Comparison of ENCODE assay signal across 13 mouse cellular contexts in genomic region chr17:45279075-45279810, GRCm38 (mm10).
DNase-seq lines count a peak whose midpoint lies in the region; ATAC-seq and TF ChIP-seq lines count a peak whose summit lies in the region.
"Had no signal": no experiment of that assay in that cellular context is flagged by ENCODE, and none has a peak within 500 bp of the region (broad histone marks: within the 10 kb centered on the region; RNA-seq: fewer than 3 reads in every experiment).

No protein-coding gene starts in this region.

- no peak overlapping the region for H3K4me3 ChIP-seq in forebrain, embryonic 10.5 days
- no peak overlapping the region for H3K4me3 ChIP-seq in forebrain, embryonic 11.5 days (ENCODE audit: low read depth, low read length)
- no peak overlapping the region for H3K4me3 ChIP-seq in midbrain, embryonic 11.5 days (ENCODE audit: low read depth, low read length)
- no peak overlapping the region for H3K4me3 ChIP-seq in midbrain, embryonic 15.5 days
- no peak overlapping the region for H3K4me3 ChIP-seq in forebrain, postnatal 0 days (ENCODE audit: low read depth, low read length)
- H3K4me3 ChIP-seq in neural tube, embryonic 14.5 days (ENCODE audit: low read depth, low read length) = no peak overlapping the region
- H3K4me3 ChIP-seq: gastrocnemius, adult 2 months; midbrain, embryonic 12.5 days had no signal

- peaks cover 12% of the 10 kb centered on the region for H3K4me1 ChIP-seq in forebrain, embryonic 10.5 days
- H3K4me1 ChIP-seq in forebrain, embryonic 11.5 days (replicated peaks; ENCODE audit: control insufficient read depth, insufficient read depth, low read length) = no peaks in the 10 kb centered on the region
- H3K4me1 ChIP-seq in midbrain, embryonic 11.5 days (ENCODE audit: control insufficient read depth, insufficient read depth, low read length) = no peaks in the 10 kb centered on the region
- no peaks in the 10 kb centered on the region for H3K4me1 ChIP-seq in midbrain, embryonic 15.5 days
- peaks cover 5% of the 10 kb centered on the region for H3K4me1 ChIP-seq in forebrain, postnatal 0 days (ENCODE audit: insufficient read depth)
- H3K4me1 ChIP-seq in neural tube, embryonic 14.5 days (ENCODE audit: control insufficient read depth, insufficient read depth, low read length) = peaks cover 8% of the 10 kb centered on the region

- H3K36me3 ChIP-seq in forebrain, embryonic 10.5 days (replicated peaks) = no peaks in the 10 kb centered on the region
- H3K36me3 ChIP-seq in forebrain, embryonic 11.5 days (ENCODE audit: control insufficient read depth, insufficient read depth, low read length) = no peaks in the 10 kb centered on the region
- H3K36me3 ChIP-seq in midbrain, embryonic 11.5 days (ENCODE audit: control insufficient read depth, insufficient read depth, low read length) = no peaks in the 10 kb centered on the region
- H3K36me3 ChIP-seq in midbrain, embryonic 15.5 days (replicated peaks) = no peaks in the 10 kb centered on the region
- H3K36me3 ChIP-seq in forebrain, postnatal 0 days (ENCODE audit: insufficient read depth) = no peaks in the 10 kb centered on the region
- no peaks in the 10 kb centered on the region for H3K36me3 ChIP-seq in neural tube, embryonic 14.5 days (ENCODE audit: control insufficient read depth, insufficient read depth, low read length)
- H3K36me3 ChIP-seq: G1E; midbrain, embryonic 12.5 days had no signal

- H3K27ac ChIP-seq in forebrain, embryonic 10.5 days = 0 out of 2 replicates have a peak overlapping the region, but pooled peaks have one; percentile 44
- no peak overlapping the region for H3K27ac ChIP-seq in forebrain, embryonic 11.5 days (ENCODE audit: low read depth, low read length)
- H3K27ac ChIP-seq in midbrain, embryonic 11.5 days (ENCODE audit: low read depth, low read length) = no peak overlapping the region
- no peak overlapping the region for H3K27ac ChIP-seq in midbrain, embryonic 15.5 days
- H3K27ac ChIP-seq in forebrain, postnatal 0 days (ENCODE audit: low read depth, low read length) = peak overlapping the region; percentile 67
- no peak overlapping the region for H3K27ac ChIP-seq in neural tube, embryonic 14.5 days (ENCODE audit: low read depth, low read length)
- H3K27ac ChIP-seq: gastrocnemius, adult 2 months; midbrain, embryonic 12.5 days had no signal

- TF ChIP-seq CTCF in forebrain, postnatal 0 days (IDR thresholded peaks at IDR 0.05; ENCODE audit: low read depth) = no peak

- H3K4me2 ChIP-seq in forebrain, embryonic 11.5 days (ENCODE audit: low read depth, low read length, severe bottlenecking) = no peak overlapping the region
- no peak overlapping the region for H3K4me2 ChIP-seq in midbrain, embryonic 11.5 days
- H3K4me2 ChIP-seq in midbrain, embryonic 15.5 days = no peak overlapping the region
- no peak overlapping the region for H3K4me2 ChIP-seq in forebrain, postnatal 0 days (ENCODE audit: low read depth)
- peak overlapping the region; percentile 32 for H3K4me2 ChIP-seq in neural tube, embryonic 14.5 days (ENCODE audit: low read depth, low read length)
- H3K4me2 ChIP-seq: midbrain, embryonic 12.5 days had no signal

- H3K27me3 ChIP-seq in forebrain, embryonic 10.5 days (ENCODE audit: poor library complexity, severe bottlenecking) = no peaks in the 10 kb centered on the region
- no peaks in the 10 kb centered on the region for H3K27me3 ChIP-seq in forebrain, embryonic 11.5 days (ENCODE audit: control insufficient read depth, insufficient read depth, low read length)
- H3K27me3 ChIP-seq in midbrain, embryonic 11.5 days (ENCODE audit: control insufficient read depth, insufficient read depth, low read length) = no peaks in the 10 kb centered on the region; the same call in 1 of the 2 replicates
- no peaks in the 10 kb centered on the region for H3K27me3 ChIP-seq in midbrain, embryonic 15.5 days (replicated peaks)
- no peaks in the 10 kb centered on the region for H3K27me3 ChIP-seq in forebrain, postnatal 0 days (ENCODE audit: insufficient read depth, low read length)
- H3K27me3 ChIP-seq in neural tube, embryonic 14.5 days (ENCODE audit: control insufficient read depth, insufficient read depth, low read length) = no peaks in the 10 kb centered on the region
- H3K27me3 ChIP-seq: midbrain, embryonic 12.5 days had no signal

- 53% methylated on average over 13 of the region's 13 CpGs for WGBS in forebrain, embryonic 10.5 days
- WGBS in forebrain, embryonic 11.5 days = 46% methylated on average over 12 of the region's 13 CpGs
- 51% methylated on average over 12 of the region's 13 CpGs for WGBS in midbrain, embryonic 11.5 days
- 40% methylated on average over 13 of the region's 13 CpGs for WGBS in midbrain, embryonic 15.5 days
- 26% methylated on average over 13 of the region's 13 CpGs for WGBS in forebrain, postnatal 0 days
- 16% methylated on average over 13 of the region's 13 CpGs for WGBS in neural tube, embryonic 14.5 days

- H3K9ac ChIP-seq in forebrain, embryonic 11.5 days (ENCODE audit: low read length) = no peak overlapping the region
- no peak overlapping the region for H3K9ac ChIP-seq in midbrain, embryonic 11.5 days (ENCODE audit: low read length)
- no peak overlapping the region for H3K9ac ChIP-seq in midbrain, embryonic 15.5 days
- peak overlapping the region; percentile 15; the same call in 1 of the 2 replicates for H3K9ac ChIP-seq in forebrain, postnatal 0 days
- H3K9ac ChIP-seq in neural tube, embryonic 14.5 days (replicated peaks; ENCODE audit: low read depth, low read length) = no peak overlapping the region
- H3K9ac ChIP-seq: midbrain, embryonic 12.5 days had no signal

- H3K9me3 ChIP-seq in forebrain, embryonic 10.5 days = no peaks in the 10 kb centered on the region
- no peaks in the 10 kb centered on the region for H3K9me3 ChIP-seq in forebrain, embryonic 11.5 days (ENCODE audit: control insufficient read depth, low read length)
- H3K9me3 ChIP-seq in midbrain, embryonic 11.5 days (ENCODE audit: control insufficient read depth, low read length) = no peaks in the 10 kb centered on the region
- H3K9me3 ChIP-seq in midbrain, embryonic 15.5 days = no peaks in the 10 kb centered on the region
- no peaks in the 10 kb centered on the region for H3K9me3 ChIP-seq in forebrain, postnatal 0 days (ENCODE audit: low read length)
- H3K9me3 ChIP-seq in neural tube, embryonic 14.5 days (ENCODE audit: control insufficient read depth, low read length) = no peaks in the 10 kb centered on the region
- H3K9me3 ChIP-seq: midbrain, embryonic 12.5 days had no signal

- DNase-seq in forebrain, embryonic 10.5 days (ENCODE audit: extremely low spot score, low spot score) = no peak
- DNase-seq in forebrain, embryonic 11.5 days (ENCODE audit: low spot score) = no peak
- peak; percentile 37 for DNase-seq in midbrain, embryonic 11.5 days (ENCODE audit: low spot score, missing footprints)
- DNase-seq in forebrain, postnatal 0 days = peak; percentile 57
- no peak for DNase-seq in layer of hippocampus, postnatal 36 days
- no peak for DNase-seq in gastrocnemius, postnatal 10 days
- DNase-seq: cerebellum, postnatal 14 days; gastrocnemius, adult 2 months; right cerebral cortex, postnatal 14 days had no signal

- ATAC-seq in forebrain, embryonic 11.5 days (replicated peaks; ENCODE audit: low FRiP score) = no peak
- no peak for ATAC-seq in midbrain, embryonic 11.5 days (ENCODE audit: low FRiP score)
- no peak for ATAC-seq in midbrain, embryonic 15.5 days (replicated peaks)
- ATAC-seq in forebrain, postnatal 0 days = peak; percentile 79
- peak; percentile 66 for ATAC-seq in neural tube, embryonic 14.5 days (ENCODE audit: low read depth)

Comparison
In these comparisons a context has a peak if more than half of its experiments do, and no peak if none do; other contexts are left out.
1. DNase-seq: peak in midbrain, embryonic 11.5 days (single experiment) and forebrain, postnatal 0 days (single experiment); none in forebrain, embryonic 10.5 days (single experiment), forebrain, embryonic 11.5 days (single experiment), layer of hippocampus, postnatal 36 days (0 of 2) and gastrocnemius, postnatal 10 days (single experiment).
2. H3K27ac ChIP-seq: peak in forebrain, embryonic 10.5 days (single experiment) and forebrain, postnatal 0 days (single experiment); none in forebrain, embryonic 11.5 days (single experiment), midbrain, embryonic 11.5 days (single experiment), midbrain, embryonic 15.5 days (single experiment) and neural tube, embryonic 14.5 days (single experiment).
3. ATAC-seq: peak in forebrain, postnatal 0 days (single experiment) and neural tube, embryonic 14.5 days (single experiment); none in forebrain, embryonic 11.5 days (single experiment), midbrain, embryonic 11.5 days (single experiment) and midbrain, embryonic 15.5 days (single experiment).